Mouse (Mus musculus): ENCODE results near the gene Etaa1. TPM values are rescaled to one million over a fixed set of nuclear protein-coding genes. Genes with fewer than 3 reads are reported as not detected.

Gene Etaa1
- total RNA-seq (2023) = 9.4 to 10.9 TPM (median 10.0 TPM) in 4 replicates

DNA sequence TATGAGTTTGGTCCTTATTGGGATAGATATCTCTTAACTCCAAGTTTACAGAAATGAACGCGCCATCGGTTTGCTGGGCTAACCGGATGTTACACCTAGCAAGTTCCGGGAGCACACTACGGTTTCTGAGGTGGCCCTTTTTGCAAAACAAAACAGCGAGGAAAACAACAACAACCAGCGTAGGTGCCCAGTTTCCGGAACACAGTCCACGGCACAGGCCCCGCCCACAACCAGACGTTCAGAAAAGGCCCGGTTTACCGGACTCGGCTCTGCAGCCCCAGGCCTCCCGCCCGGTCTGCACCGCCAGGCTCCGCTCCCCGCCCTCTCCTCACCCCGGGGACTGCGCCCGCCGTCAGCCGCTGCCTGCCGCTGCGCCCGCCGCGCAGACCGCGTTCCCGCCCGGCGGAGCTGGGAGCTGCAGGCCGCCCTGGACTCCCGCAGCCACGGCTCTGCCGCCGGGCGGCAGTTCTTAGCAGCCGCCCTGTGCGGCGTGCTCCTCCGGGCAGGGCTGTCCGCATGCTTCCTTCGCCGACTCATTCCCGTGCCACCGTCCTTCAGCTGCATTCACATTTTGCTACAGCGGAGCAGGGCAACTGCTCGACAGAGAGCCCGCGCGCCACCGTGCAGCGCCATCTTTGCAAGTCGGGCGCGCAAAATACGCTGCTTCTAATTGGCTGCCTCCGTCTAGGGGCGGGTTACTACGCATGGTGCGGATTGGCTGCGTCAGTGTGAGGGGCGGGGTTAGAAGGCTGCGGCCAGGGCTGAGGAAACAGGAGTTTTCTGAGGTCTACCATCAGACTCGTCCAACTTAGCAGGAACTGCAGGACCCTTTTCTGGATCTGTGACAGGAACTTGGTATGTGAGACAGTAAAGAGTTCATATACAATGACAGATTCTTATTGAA lies at the start of gene Etaa1:
TSS of gene Etaa1 (minus strand) at position 645 of the 904 bp plus-strand sequence.

Data from B cell, adult 62 days (primary cell).